Mouse (Mus musculus): ENCODE measurements at regions not wholly inside any gene's neighbourhood (a gene's known extent, or its start where the extent isn't known, plus 50 kb on each side); places are given as distances from the start of the nearest gene placed in this dataset.

DNA sequence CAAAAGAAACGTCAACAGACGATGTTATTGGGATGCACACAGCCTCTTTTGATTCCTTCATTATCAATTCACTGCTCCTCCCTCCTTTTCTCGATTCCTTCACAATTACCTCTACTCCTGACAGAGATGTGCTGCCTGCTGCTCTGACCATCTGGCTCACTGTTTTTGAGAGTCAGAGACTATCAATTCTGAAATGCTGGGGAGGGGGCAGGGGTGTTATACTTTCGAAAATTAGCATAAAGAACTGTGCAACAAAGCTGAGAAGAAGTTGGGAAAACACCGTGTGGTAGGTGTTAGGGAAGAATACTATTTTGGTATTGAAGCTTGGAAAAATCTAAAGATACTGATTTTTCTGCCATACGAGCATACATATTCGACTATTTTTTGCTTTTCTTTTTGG lies 96.4 kb downstream of the Nedd1 start:
- DNase-seq (ENCODE audit: low spot score in 2 of 2), result no peak

DNA sequence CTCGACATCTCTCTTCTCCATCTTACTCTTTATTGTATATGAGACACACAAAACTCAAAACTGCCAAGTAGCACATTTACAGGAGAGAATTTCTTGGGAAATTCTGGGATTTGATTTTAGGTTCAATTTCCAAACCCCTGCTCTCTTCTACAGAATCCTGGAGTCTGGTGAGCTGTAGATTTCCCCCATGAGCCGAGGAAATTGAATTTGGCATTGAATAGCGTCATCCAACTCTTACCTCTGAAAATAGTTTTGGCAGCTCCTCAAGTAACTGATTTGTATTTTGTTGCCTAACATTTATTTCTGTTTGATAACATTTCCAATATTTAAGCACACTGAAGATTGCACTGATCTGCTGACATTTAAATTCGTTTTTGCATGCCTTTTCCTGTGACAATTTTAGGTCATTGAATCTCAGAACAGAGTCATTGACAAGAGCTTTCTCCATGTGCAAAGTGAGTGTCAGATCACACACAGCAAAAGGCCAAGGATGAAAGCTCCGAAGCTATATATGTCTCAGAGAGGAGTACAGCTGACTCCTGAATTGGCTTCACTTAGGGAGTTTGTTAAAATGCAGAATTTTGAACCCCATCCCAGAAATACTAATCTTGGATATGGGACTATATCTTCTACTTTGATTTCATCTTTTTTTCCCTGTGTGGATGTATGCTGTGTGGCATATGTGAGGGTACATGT lies 106.4 kb downstream of the Nedd1 start:
- DNase-seq (ENCODE audit: low spot score in 2 of 2), result no peak

DNA sequence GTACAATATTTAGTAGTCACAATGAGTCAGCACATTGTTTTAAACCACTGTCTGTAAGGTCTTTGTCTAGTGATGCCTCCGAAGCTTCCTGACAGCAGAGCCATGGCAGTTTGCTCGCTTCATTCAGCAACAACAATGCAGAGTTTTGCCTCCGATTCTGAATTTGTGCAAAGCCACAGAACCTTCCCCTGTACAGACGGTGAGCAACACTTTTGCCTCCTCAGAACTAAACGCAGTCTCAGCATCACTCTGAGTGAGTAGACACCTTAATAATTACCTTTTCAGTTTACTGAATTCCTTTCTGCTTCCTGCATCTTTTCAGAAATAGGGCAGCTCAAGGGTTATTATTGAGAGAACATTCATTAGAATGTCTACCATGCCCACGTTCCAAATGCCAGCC lies 107.9 kb downstream of the Nedd1 start:
- DNase-seq (ENCODE audit: low spot score in 2 of 2), result no peak

DNA sequence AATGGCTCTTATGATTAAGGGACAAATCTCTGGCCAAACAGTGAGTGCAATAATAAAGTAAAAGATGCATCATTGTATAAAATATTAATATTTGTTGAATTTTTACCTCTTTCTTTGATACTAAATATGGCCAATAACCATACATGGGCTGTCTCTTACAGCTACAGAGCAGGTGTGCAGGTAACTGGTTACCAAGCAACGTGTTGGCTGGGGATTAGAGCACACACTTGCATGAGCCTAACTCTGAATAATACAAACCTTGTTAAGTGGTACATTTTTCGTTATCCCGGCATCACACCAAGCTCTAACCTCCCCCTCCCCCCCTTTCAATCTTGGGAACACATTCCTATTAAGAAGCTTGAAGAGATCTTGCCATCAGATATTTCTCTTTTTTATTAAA lies 111.2 kb downstream of the Nedd1 start:
- DNase-seq (ENCODE audit: low spot score in 2 of 2), result no peak

DNA sequence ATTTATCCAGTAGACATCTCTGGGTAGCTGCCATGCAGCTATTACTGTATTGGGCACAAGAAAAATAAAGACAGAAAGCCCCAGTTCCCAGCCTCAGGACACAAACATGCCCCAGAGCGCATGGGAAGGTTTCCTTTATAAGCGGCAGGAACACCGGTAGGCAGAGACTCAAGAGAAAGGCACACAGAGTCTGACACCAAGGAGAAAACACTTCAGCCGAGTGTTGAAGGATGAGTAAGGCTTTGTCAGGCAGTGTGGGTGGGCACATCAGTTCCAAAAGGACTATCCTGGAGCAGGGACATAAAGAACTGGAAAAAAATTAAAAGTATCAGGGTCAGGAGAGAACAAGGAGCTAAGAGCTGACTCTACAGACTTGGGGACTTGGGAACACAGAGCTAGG lies 115.5 kb downstream of the Nedd1 start:
- DNase-seq (ENCODE audit: low spot score in 2 of 2), result no peak

DNA sequence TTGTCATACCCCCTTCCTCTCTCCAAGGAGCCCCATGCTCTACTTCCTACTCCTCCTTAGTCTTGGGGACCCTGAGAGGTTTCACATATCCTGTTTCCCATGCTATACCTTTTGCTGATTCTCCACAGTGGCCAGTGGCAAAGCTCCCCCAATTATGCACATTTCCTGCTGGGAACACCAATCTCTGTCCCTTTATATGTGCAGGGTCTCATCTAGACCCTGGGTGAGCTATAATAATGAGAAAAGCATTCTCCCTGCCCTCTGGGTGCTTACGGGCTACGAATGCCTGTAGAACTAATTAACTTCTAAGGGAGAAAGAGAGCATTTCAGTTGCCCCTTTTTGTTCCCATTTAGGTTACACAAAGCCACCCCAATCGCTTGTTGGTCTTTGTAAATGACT lies 116.6 kb downstream of the Nedd1 start:
- no peak for DNase-seq (ENCODE audit: low spot score in 2 of 2)

DNA sequence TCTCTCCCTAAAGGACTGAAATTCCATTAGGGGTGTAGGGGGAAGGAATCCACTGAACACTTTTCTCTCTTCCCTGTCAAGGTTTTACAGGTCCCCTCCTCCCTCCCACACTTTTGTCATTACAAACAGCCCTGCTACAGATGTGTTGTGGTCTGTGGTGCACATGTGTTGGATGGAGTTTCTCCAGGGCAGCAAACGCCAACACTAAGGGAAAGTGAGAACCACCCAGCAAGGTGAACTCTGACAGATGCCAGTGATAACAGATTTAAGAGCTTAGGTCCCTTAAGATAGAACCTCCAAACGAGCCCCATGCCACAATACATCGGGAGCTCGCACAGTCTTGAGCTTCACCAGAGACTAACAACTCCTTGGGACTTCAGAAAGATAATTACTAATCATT lies 122.1 kb downstream of the Nedd1 start:
- no peak for DNase-seq (ENCODE audit: low spot score in 2 of 2)

DNA sequence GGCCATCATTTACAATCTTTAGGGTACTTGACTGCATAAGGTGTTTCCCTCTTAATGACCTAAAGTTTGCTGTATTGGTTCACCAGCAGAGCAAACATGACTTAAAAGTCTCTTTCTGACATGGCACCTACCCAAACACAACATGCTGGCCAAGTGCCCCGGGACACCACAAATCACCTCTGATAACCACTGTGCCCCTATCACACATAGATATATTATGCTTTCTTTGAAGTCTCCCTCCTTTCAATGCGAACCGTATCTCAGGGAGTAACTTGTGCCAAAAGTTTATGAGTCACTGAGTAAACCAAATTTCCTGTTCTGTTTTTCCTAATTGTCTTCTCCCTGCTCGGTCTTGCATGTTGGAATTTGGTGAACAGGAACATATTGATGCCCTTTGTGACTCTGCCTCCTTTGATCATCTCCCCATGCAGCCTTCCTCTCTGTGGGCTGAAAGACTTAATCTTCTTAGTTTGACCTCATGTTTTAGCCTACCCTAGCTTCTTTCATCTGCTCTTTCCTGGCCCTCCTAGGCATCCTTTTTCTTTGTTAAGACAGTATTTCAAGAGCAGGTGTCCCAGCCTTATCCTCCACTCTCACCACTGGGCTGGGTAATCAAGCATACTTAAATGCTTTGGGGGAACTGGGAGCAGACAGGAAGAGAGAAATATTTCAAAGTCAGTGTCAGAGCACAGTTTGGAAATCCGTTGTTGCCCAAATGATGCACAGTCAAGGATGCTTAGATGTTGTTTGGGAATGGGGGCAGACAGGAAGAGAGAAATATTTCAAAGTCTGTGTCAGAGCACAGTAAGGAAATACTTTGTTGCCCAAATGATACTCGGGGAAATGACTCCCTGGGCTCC lies 126.5 kb downstream of the Nedd1 start:
- no peak for DNase-seq (ENCODE audit: low spot score in 2 of 2)

DNA sequence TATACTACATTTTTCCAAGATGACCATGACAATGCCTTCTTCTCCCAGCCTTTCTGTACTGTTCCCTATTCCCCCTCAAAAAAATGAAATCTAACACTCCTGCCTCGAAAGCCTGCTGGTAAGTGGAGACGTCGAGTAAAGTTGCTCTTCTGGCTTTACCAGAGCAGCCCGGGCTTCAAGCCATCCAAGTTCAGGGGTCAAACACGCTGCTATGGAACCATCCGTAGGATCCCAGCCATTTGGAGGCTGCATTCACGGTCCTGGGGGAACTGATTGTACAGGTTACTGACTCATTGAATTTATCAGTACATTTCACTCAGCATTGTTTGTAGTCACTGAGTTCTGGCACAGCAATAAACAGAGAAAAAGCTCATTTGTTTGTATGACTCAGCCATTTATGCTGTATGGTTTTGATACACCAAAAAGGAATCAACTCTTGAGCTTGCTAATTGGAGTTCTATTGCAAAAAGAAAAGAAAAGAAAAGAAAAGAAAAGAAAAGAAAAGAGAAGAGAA lies 128.2 kb downstream of the Nedd1 start:
- no peak for DNase-seq (ENCODE audit: low spot score in 2 of 2)

DNA sequence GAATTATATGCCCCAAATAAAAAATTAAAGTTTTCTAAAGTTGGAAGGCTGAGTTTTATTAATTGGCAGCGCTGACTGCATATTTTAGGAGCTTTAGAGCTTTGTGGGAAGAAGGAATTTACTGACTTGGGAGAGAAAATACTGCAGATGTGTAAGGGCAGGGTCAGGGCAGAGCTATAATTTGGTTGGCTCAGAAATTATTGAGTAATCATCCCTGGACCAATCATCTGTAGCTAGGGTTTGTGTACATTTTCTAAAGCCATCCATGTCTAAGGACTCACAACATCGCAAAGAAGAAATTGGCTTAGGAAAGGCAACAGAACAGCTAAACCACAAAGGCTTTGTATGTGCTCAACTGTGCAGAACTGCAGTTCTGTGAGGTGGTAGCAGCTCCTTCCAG lies 143.3 kb downstream of the Nedd1 start:
- DNase-seq (ENCODE audit: low spot score in 2 of 2), result no peak

DNA sequence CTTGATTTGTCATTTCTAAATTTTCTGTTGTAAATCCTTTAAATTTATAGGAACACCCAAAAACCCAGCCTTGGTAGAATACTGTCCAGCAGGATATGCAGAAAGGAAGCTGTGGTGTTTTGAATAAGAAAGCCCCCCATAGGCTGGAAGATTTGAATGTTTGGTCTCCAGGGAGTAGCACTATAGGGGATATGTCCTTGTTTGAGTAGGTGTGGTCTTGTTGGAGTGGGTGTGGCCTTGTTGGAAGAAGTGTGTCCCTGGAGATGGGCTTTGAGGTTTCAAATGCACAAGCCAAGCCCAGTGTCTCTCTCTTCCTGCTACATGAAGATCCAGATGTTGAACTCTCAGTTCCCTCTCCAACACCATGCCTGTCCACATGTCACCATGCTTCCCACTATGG lies 151.7 kb downstream of the Nedd1 start:
- DNase-seq (ENCODE audit: low spot score in 2 of 2), result no peak

DNA sequence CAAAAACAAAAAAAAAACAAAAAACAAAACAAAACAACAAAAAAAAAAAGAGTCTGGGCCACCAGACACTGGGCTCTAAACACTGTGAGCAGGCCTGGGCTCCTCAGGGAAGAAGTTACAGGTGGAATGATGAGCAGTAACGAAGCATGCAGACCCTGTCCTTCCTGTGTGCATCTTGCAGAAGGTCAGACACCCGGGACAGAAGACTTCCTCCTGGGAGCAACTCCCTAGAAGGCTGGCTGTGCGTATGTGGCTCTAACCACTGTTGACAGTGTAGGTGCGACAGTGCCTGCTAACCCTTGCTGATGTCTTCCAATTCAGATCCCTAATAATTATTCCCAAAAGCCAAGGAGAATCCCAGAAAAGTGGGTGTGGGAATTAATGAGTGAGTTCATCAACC lies 164.8 kb downstream of the Nedd1 start:
- DNase-seq (ENCODE audit: low spot score in 2 of 2), result no peak

DNA sequence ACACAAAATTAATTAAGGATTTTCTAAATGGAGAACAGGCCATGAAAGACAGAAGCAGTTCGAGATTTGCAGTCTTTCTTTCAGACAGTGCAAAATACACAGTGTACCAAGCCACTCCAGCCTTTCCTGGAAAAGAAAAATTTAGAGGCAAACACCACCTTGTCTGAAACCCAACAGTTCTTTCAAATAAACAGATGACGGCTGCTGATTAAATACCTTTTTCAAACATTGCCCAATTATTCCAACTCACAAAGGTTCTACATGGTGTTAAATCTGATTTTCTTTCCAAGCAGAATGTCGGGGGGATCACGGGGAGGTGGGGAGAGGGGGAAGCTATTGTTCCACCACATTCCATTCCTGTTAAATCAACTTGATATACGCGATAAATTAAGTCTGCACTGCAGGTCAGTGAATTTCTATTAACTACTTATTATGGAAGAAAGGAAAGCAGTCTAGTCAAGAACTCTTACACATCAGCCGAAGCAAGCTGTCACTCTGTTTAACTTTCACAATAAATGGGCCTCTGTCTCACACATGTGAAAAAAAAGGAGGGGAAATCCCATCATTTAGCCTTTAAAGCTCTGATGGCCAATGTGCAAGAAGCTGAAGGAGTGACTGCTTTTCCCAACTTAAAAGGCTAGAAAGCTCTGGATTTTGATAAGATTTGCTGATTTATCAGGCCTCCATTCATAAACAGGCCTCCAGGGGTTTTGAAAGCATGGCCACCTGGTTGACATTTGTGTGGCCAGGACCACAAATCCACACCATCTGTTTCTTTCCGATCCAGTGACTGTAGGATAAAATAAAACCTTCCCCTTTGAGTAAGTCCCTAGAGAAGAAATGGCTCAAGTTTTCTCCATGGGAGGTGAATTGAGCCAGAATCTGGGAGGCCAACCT lies 165.4 kb downstream of the Nedd1 start:
- no peak for DNase-seq (ENCODE audit: low spot score in 2 of 2)

DNA sequence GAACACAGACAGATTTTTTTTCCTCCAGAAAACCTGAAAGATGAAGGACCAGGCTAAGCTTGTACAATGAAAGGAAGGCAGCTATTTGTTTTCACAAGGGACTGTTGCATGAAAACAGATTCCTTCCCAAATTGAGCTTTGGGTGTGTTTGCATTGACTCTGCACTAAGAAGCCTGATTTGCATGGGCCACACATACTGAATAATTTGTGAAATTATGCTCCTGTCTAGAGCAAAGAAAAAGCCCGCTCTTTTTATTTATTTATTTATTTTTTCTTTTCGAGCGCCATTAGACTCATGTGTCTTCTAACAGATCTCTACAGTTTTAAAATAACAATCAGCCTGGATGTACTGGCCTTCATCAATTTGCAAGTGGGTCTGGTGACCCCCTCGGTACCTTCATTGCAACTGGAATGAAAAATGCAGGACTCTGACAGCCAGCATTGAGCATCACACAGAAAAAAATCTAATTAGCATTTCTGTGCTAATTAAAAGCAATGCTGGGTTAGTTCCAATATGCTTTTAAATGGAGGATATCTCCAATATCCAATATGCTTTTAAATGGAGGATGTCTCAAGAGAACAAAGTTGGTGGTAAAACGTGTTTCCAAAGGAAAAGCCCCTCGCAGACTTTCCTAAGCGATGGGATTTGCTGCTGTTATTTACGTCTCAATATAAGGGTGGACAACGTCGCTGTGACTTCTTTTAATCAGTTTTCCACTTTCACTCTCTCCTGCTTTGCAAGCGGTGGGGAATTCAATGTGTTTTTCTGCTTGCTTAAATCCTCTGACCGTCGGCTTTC lies 166.3 kb downstream of the Nedd1 start:
- DNase-seq (ENCODE audit: low spot score in 2 of 2), result peak in 1 of 2 experiments; percentile 8

DNA sequence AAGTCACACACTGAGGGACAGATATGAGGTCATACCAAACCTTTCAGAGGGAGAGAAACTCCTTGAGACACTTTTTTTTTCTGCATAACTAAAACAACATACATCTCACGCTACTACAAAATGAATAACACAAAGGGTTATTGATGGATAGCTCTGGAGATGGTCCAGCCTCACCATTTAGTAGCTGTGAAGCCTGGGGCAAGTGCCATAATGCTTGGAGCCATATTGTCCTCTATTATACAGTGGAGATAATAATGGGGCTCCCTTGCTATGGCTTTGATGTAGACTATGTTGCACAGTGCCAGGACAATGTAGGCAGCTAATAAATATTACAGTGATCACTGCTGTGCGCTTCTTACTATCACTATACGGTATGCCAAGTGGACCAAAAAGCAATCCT lies 168.3 kb downstream of the Nedd1 start:
- DNase-seq (ENCODE audit: low spot score in 2 of 2), result no peak

DNA sequence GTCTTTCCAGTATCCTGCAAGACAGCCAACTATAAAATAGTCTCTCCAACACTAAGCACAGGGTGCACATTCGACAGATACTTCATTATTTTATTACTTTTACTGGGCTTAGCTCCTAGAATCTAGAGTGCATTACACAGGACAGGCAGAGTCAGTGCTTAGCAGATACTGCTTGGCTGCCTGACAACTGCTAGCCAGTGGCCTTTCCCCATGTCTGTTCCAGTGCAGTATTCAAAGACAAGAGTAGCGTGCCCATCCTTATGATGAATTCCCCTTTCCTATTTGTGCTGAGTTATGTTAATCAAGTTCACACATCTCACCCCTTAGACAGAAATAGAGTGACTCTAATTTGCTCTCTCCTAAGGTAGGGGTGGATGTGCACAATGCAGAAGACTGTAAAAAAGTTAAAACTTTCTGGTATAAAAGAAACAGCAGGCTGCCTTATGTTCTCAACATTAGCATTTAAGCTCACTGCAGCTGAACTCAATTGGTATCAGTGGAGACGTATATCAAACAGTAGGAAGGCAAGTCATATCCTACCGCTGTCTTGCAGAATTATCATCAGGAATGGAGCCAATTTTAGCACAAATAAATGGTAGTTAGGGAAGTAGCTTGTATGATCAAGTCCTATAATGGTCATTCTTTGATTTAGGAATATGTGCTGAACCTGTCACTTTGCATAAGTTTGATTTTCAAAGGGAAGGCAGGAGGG lies 173.2 kb downstream of the Nedd1 start:
- DNase-seq (ENCODE audit: low spot score in 2 of 2), result no peak

DNA sequence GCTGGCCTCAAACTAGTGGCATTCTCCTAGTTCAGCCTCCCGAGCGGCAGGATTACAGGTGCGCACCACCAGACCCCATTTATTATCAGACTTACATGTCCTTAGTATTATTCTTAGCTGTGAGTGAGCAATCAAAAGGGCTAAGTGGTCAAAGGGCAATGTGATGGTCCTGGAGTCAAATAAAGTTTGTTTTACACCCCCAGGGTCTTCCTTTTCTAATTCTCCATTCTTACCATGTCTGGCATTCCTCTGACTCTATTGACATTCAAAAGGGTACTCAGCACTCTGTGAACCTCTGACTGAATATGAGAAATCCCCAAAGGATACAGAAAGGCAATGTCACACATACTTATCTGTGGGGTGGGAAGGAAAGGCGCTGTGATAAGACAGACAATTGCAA lies 183.8 kb downstream of the Nedd1 start:
- no peak for DNase-seq (ENCODE audit: low spot score in 2 of 2)

DNA sequence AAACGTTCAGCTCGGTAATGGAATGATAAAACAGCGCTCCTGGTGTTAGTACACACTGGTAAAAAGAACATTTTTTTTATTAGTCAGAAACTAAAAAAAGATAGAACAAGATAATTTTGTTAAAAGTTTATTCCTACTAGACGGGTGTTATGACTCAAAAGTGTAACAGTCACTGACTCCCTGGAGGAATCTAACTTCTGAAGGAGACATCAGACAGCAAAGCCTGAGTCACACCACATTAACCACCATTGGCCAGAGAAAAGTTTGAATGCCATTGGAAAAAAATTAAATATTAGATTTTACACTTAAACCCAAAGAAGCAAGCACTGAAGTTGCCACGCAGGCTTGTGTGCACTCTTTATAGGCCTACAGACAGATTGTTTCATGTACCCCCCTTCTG lies 205.3 kb downstream of the Nedd1 start:
- DNase-seq (ENCODE audit: low spot score in 2 of 2), result no peak

DNA sequence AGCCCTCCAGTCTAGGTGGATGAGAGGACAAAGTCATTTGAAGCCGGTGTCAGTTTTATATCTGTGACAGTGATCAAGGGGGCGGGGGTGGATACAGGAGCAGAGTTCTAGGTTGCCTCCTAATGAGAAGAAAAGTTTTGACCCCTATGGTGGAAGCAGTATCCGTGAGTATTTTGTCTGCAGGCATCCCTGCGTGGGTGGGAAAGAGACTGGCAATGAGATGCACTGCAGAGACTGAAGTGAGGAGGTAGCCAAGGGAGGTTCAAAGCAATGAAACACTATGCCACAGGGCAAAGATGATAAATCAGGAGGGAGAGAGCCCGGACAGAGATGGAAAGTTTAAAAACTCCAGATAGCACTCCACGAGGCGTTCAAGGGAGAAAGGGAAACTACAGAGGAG lies 210.5 kb downstream of the Nedd1 start:
- no peak for DNase-seq (ENCODE audit: low spot score in 2 of 2)

DNA sequence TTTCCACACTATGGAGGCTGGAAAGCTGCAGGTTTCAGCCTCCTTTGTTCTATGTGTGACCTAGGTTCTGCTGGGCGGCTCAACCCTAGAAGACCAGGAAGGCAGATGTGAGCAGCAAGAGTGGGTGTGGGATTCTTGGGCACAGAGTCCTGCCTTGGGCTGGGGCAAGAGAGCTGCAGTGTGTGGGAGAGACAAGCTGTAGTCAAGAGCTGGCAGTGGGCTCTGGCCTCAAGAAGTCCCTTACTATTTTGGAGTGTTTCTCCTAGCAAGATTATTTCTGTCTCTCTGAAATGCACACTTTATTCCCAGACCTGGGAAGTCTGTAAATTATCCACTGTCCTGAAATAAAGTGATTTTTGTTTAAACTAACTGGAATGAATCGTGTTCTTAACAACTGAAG lies 211.5 kb downstream of the Nedd1 start:
- no peak for DNase-seq (ENCODE audit: low spot score in 2 of 2)

All from layer of hippocampus, adult 18-20 months (tissue).